In genomic region chr4:156150887-156151286, GRCm38 (mm10) we compare ENCODE assay signal across 6 mouse cellular contexts. TPM values are rescaled to one million over a fixed set of nuclear protein-coding genes. Genes with fewer than 3 reads are reported as not detected.
A peak's percentile ranks its signal among the peaks of the same experiment; 100 is the strongest.
DNase-seq lines count a peak whose midpoint lies in the region; ATAC-seq and TF ChIP-seq lines count a peak whose summit lies in the region.
"Not testable (repeated sequence)": the region's sequence is repeated elsewhere in the genome, so short reads cannot be mapped to it uniquely, and the experiment has no call there.
"Had no signal": no experiment of that assay in that cellular context is flagged by ENCODE, and none has a peak within 500 bp of the region (broad histone marks: within the 10 kb centered on the region; RNA-seq: fewer than 3 reads in every experiment).

No protein-coding gene starts in this region.

- H3K4me1 ChIP-seq in forebrain, embryonic 11.5 days (replicated peaks; ENCODE audit: control insufficient read depth, insufficient read depth, low read length); liver, adult 2 months (ENCODE audit: control insufficient read depth, insufficient read depth, low read length); liver, postnatal 0 days (ENCODE audit: insufficient read depth): not testable (repeated sequence)

- H3K4me2 ChIP-seq in forebrain, embryonic 11.5 days (ENCODE audit: low read depth, low read length, severe bottlenecking); liver, postnatal 0 days (ENCODE audit: low read depth, low read length): not testable (repeated sequence)

- H3K79me2 ChIP-seq in liver, adult 2 months (ENCODE audit: control insufficient read depth, insufficient read depth, low read length), result not testable (repeated sequence)

- not testable (repeated sequence) for H3K4me3 ChIP-seq in forebrain, embryonic 11.5 days (ENCODE audit: low read depth, low read length); liver, adult 2 months (ENCODE audit: insufficient read depth, low read depth, low read length); liver, postnatal 0 days (ENCODE audit: low read depth, low read length)

- peak; percentile 27; the same call in 1 of the 2 replicates for TF ChIP-seq EP300 in liver, postnatal 0 days (IDR thresholded peaks at IDR 0.05; ENCODE audit: low read depth)

- TF ChIP-seq POLR2A in liver, adult 2 months (IDR thresholded peaks at IDR 0.05; ENCODE audit: extremely low read depth, insufficient read depth, low read length), result not testable (repeated sequence)

- TF ChIP-seq CTCF in liver, adult 2 months (IDR thresholded peaks at IDR 0.05; ENCODE audit: low read depth, low read length); liver, postnatal 0 days (IDR thresholded peaks at IDR 0.05; ENCODE audit: low read depth): not testable (repeated sequence)

- not testable (repeated sequence) for H3K36me3 ChIP-seq in forebrain, embryonic 11.5 days (ENCODE audit: control insufficient read depth, insufficient read depth, low read length); liver, adult 2 months (ENCODE audit: control insufficient read depth, insufficient read depth, low read length); liver, postnatal 0 days (replicated peaks; ENCODE audit: insufficient read depth, low read length)

- H3K27ac ChIP-seq in forebrain, embryonic 11.5 days (ENCODE audit: low read depth, low read length); liver, adult 2 months (replicated peaks; ENCODE audit: insufficient read depth, low read depth, low read length): not testable (repeated sequence)
- peak overlapping the region; percentile 34; the same call in 1 of the 2 replicates for H3K27ac ChIP-seq in liver, postnatal 0 days (ENCODE audit: low read depth)

- WGBS in forebrain, embryonic 11.5 days, result 92% methylated on average over 10 of the region's 10 CpGs
- WGBS in liver, adult 2 months, result 17% methylated on average over 10 of the region's 10 CpGs
- 57% methylated on average over 10 of the region's 10 CpGs for WGBS in liver, postnatal 0 days (ENCODE audit: insufficient replicate concordance)

- H3K9me3 ChIP-seq in forebrain, embryonic 11.5 days (ENCODE audit: control insufficient read depth, low read length); liver, postnatal 0 days (ENCODE audit: low read length): not testable (repeated sequence)

- DNase-seq in forebrain, embryonic 11.5 days (ENCODE audit: low spot score), result peak; percentile 9
- DNase-seq in kidney, adult 11 months, result peak; percentile 44
- DNase-seq in liver, adult 2 months (ENCODE audit: extremely low read depth, low read depth, low spot score), result peak; percentile 97
- not testable (repeated sequence) for DNase-seq in liver, postnatal 0 days
- peak; percentile 9 to 11 for DNase-seq in urinary bladder, postnatal 4 days (ENCODE audit: low spot score in 2 of 2)

- ATAC-seq in forebrain, embryonic 11.5 days (replicated peaks; ENCODE audit: low FRiP score), result not testable (repeated sequence)
- ATAC-seq in liver, postnatal 0 days, result peak; percentile 80

- not testable (repeated sequence) for H3K9ac ChIP-seq in forebrain, embryonic 11.5 days (ENCODE audit: low read length); liver, adult 2 months (ENCODE audit: low read depth, low read length); liver, postnatal 0 days (replicated peaks)

- not testable (repeated sequence) for H3K27me3 ChIP-seq in forebrain, embryonic 11.5 days (ENCODE audit: control insufficient read depth, insufficient read depth, low read length); liver, adult 2 months (ENCODE audit: control insufficient read depth, insufficient read depth, low read length); liver, postnatal 0 days (ENCODE audit: insufficient read depth, low read length)

RNA-seq across cellular contexts. Expression of gene Rnf223, which starts 20.6 kb away (rescaled TPM):
- 1.0 and 1.2 TPM in 2 replicates for polyA plus RNA-seq in forebrain, embryonic 11.5 days (2014; fragmentation: Nextera tagmentation; extraction: Ambion mirVana)
- not detected in 2 replicates for total RNA-seq in liver, adult 2 months (2014; rRNA removed)
- polyA plus RNA-seq in liver, adult 2 months (2012; rRNA removed), result 0.17 TPM in 1 of 2 replicates, not detected in the other
- polyA plus RNA-seq in liver, postnatal 0 days (2015; fragmentation: Nextera tagmentation; extraction: Ambion mirVana), result 0.06 and 0.07 TPM in 2 replicates
- total RNA-seq: adrenal gland, postnatal 14 days had no signal

RNA-seq across cellular contexts. Expression of gene 9430015G10Rik, which starts 41.1 kb away (rescaled TPM):
- polyA plus RNA-seq in forebrain, embryonic 11.5 days (2014; fragmentation: Nextera tagmentation; extraction: Ambion mirVana), result 83.6 and 84.0 TPM in 2 replicates
- 3.8 and 4.5 TPM in 2 replicates for total RNA-seq in liver, adult 2 months (2014; rRNA removed)
- 3.7 and 9.1 TPM in 2 replicates for polyA plus RNA-seq in liver, adult 2 months (2012; rRNA removed)
- 3.1 and 3.9 TPM in 2 replicates for polyA plus RNA-seq in liver, postnatal 0 days (2015; fragmentation: Nextera tagmentation; extraction: Ambion mirVana)

RNA-seq across cellular contexts. Expression of gene Agrn, which starts 46.4 kb away (rescaled TPM):
- 97.0 and 108 TPM in 2 replicates for polyA plus RNA-seq in forebrain, embryonic 11.5 days (2014; fragmentation: Nextera tagmentation; extraction: Ambion mirVana)
- 10.4 and 13.8 TPM in 2 replicates for total RNA-seq in liver, adult 2 months (2014; rRNA removed)
- 20.5 and 33.2 TPM in 2 replicates for polyA plus RNA-seq in liver, adult 2 months (2012; rRNA removed)
- polyA plus RNA-seq in liver, postnatal 0 days (2015; fragmentation: Nextera tagmentation; extraction: Ambion mirVana), result 4.4 and 5.2 TPM in 2 replicates

RNA-seq across cellular contexts. Expression of gene Isg15, which starts 49.7 kb away (rescaled TPM):
- polyA plus RNA-seq in forebrain, embryonic 11.5 days (2014; fragmentation: Nextera tagmentation; extraction: Ambion mirVana), result 0.35 and 0.37 TPM in 2 replicates
- total RNA-seq in liver, adult 2 months (2014; rRNA removed), result 14.2 and 20.7 TPM in 2 replicates
- 26.8 and 44.3 TPM in 2 replicates for polyA plus RNA-seq in liver, adult 2 months (2012; rRNA removed)
- 33.0 and 39.8 TPM in 2 replicates for polyA plus RNA-seq in liver, postnatal 0 days (2015; fragmentation: Nextera tagmentation; extraction: Ambion mirVana)

RNA-seq across cellular contexts. Expression of gene AW011738, which starts 52.2 kb away (rescaled TPM):
- 2.0 and 2.3 TPM in 2 replicates for polyA plus RNA-seq in forebrain, embryonic 11.5 days (2014; fragmentation: Nextera tagmentation; extraction: Ambion mirVana)
- 2.5 and 3.0 TPM in 2 replicates for total RNA-seq in liver, adult 2 months (2014; rRNA removed)
- 1.7 and 3.7 TPM in 2 replicates for polyA plus RNA-seq in liver, adult 2 months (2012; rRNA removed)
- 1.7 and 1.9 TPM in 2 replicates for polyA plus RNA-seq in liver, postnatal 0 days (2015; fragmentation: Nextera tagmentation; extraction: Ambion mirVana)
